Mouse (Mus musculus) myocyte (in vitro differentiated cells): ENCODE data around the gene Prss54.

Source experiments
- CEBPB ChIP-seq: IDR thresholded peaks from 2 replicates; pipeline ENCODE4 v1.6.1; 2011; ENCODE audit warnings: mild to moderate bottlenecking, moderate library complexity; ENCODE audit not compliant: poor library complexity, insufficient read depth, severe bottlenecking
- E2F4 ChIP-seq: IDR thresholded peaks from one replicate; pipeline ENCODE4 v1.6.1; 2011; ENCODE audit warnings: mild to moderate bottlenecking, control low read depth, moderate library complexity; ENCODE audit not compliant: insufficient read depth
- MAX ChIP-seq: IDR thresholded peaks from one replicate; pipeline ENCODE4 v1.6.1; 2011; ENCODE audit warnings: low read depth, mild to moderate bottlenecking, control low read depth
- MYOD1 ChIP-seq, 3 experiments: IDR thresholded peaks; one replicate each; pipeline ENCODE4 v1.6.1; 2011; ENCODE audit warnings: control low read depth in 2 of 3, low read depth in 2 of 3, mild to moderate bottlenecking in 2 of 3, moderate library complexity in 1 of 3; ENCODE audit not compliant: insufficient read length in 2 of 3, control insufficient read depth in 1 of 3
- POLR2A ChIP-seq: IDR thresholded peaks from one replicate; pipeline ENCODE4 v1.6.1; 2011; ENCODE audit warnings: low read depth, mild to moderate bottlenecking, control low read depth, moderate library complexity; ENCODE audit not compliant: insufficient read length
- POLR2AphosphoS2 ChIP-seq: IDR thresholded peaks from one replicate; pipeline ENCODE4 v1.6.1; 2011; ENCODE audit warnings: low read depth, control low read depth; ENCODE audit not compliant: insufficient read length
- SRF ChIP-seq: IDR thresholded peaks from one replicate; pipeline ENCODE4 v1.6.1; 2011; ENCODE audit warnings: low read depth; ENCODE audit not compliant: control insufficient read depth, insufficient read length
- TCF12 ChIP-seq: IDR thresholded peaks from one replicate; pipeline ENCODE4 v1.6.1; 2011; ENCODE audit warnings: mild to moderate bottlenecking, control low read depth; ENCODE audit not compliant: poor library complexity, insufficient read depth, severe bottlenecking
- TCF3 ChIP-seq: IDR thresholded peaks from one replicate; pipeline ENCODE4 v1.6.1; 2011; ENCODE audit warnings: low read depth, control low read depth; ENCODE audit not compliant: insufficient read length
- USF1 ChIP-seq: IDR thresholded peaks from one replicate; pipeline ENCODE4 v1.6.1; 2011; ENCODE audit warnings: low read depth, mild to moderate bottlenecking, control low read depth, moderate library complexity

DNA sequence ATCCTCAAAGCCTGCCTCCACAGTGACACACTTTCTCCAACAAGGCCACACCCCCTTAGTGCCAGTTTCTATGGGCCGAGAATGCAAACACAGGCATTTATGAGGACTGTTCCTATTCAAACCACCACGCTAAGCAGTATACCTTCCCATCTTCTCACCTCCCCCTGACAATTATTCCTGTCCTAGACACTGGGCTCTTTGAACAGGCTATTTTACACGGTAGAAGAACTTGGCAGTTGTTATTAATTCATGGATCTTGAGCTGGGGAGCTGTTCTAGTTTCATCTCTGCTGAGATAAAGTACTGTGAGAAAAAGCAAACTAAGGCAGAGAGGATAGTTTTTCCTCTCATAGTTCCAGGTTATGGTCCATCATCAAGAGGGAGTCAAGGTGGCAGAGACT lies 33.1 kb downstream of the Prss54 start:
- TF ChIP-seq E2F4 (no peak), POLR2A (no peak), TCF3 (no peak), POLR2AphosphoS2 (no peak), MAX (no peak), USF1 (no peak), TCF12 (no peak), SRF (no peak), MYOD1 (IDR thresholded peaks at IDR 0.05; ENCODE audit: control insufficient read depth in 1 of 3, insufficient read length in 2 of 3, low read depth in 2 of 3) (no peak), CEBPB (no peak)
